Mouse (Mus musculus): ENCODE measurements at regions not wholly inside any gene's neighbourhood (a gene's known extent, or its start where the extent isn't known, plus 50 kb on each side); places are given as distances from the start of the nearest gene placed in this dataset.

DNA sequence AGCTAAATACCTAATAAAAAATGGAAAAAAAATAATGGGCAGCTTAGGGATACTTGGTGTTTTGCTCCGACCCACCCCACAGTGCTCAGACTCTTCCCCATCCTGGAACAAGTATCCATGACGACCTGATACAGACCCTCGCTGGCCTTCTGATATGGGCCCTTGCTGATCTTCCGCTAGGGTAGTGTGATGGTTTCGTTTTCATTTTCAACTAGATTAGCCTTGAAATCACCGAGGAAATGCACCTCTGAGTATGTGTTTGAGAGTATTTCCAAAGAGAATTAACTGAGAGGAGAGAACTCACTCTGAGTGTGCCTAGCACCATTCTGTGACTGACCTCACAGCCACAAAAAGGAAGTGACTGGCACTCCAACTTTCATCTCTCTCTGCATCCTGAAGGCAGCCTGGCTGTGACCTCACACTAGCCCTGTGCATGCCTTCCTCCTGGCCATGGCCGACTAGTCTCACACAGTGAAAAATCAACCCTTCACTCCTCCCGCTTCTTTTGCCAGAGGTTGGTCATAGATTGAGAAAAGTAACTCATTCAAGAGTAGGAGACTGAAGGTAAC is 700.5 kb upstream of the Intu start:
- TF ChIP-seq CTCF (IDR thresholded peaks at IDR 0.05; ENCODE audit: extremely low read depth, insufficient read depth, low read length) (no peak), POLR2A (IDR thresholded peaks at IDR 0.05; ENCODE audit: extremely low read depth, insufficient read depth, low read length) (no peak)

Data from cortical plate, adult 2 months (tissue).